Mouse (Mus musculus) testis, adult 2 months (tissue): ENCODE results near the gene Itgb8.

Experiments used
- CTCF ChIP-seq: fragments of 200-500 bp; IDR thresholded peaks from 2 replicates; pipeline ENCODE4 v1.5.1; 2012; ENCODE audit warnings: low read depth, mild to moderate bottlenecking, inconsistent platforms, low read length, moderate library complexity; ENCODE audit not compliant: control insufficient read depth, insufficient read depth, insufficient replicate concordance
- POLR2A ChIP-seq: fragments of 200-500 bp; IDR thresholded peaks from 2 replicates; pipeline ENCODE4 v1.6.1; 2012; ENCODE audit warnings: low read depth, mild to moderate bottlenecking, inconsistent platforms, low read length, moderate library complexity; ENCODE audit not compliant: control insufficient read depth

- no peak for TF ChIP-seq POLR2A
- no peak for TF ChIP-seq CTCF
Observed at GRCm38 (mm10) chr12:119217700-119218265, 20.8 kb downstream of the Itgb8 start.
